Mouse (Mus musculus) kidney, adult 8-10 months (tissue): ENCODE results near the gene Ppp1cc.
A peak's percentile ranks its signal among the peaks of the same experiment; 100 is the strongest.
"Not testable (repeated sequence)": the region's sequence is repeated elsewhere in the genome, so short reads cannot be mapped to it uniquely, and the experiment has no call there.

Source experiments
- DNase-seq, 2 experiments: peaks; one replicate each; pipeline ENCODE4 v3.0.0; 2022

Gene Ppp1cc

DNA sequence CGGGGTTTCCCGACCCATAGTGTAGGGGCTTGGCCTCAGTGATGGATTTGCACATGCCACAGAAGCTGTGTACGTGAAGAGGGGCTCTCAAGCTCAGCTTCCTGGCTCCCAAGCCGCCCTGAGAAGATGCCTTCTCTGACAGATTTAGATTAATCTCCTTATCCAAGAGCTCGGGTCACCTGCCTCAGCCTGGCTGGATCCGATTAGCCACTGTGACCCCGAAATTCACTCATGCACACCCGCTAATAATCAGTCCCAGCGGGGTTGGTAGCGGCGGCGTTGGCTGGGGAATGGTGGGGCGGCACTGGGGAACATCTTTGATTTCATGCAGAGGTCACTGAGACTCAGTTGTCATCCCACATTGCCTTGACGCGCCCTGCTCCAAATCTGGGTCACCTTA, 19.2 kb upstream of the Ppp1cc start:
- DNase-seq, result no peak

DNA sequence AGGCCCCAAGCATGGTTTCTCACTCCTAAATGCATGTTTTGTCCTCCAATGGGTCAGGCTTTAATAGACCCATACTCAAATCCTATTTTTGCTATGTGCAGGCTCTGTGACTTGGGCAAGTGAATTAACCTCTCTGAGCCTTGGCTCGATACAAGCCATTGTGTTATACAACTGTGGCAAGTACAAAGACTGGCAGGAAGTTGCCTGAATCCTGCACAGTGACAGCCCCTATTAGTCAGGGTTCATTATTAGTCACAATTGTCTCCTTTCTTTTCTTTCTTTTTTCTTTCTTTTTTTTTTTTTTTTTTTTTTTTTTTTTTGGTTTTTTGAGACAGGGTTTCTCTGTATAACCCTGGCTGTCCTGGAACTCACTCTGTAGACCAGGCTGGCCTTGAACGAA, 18.3 kb upstream of the Ppp1cc start:
- not testable (repeated sequence) for DNase-seq

DNA sequence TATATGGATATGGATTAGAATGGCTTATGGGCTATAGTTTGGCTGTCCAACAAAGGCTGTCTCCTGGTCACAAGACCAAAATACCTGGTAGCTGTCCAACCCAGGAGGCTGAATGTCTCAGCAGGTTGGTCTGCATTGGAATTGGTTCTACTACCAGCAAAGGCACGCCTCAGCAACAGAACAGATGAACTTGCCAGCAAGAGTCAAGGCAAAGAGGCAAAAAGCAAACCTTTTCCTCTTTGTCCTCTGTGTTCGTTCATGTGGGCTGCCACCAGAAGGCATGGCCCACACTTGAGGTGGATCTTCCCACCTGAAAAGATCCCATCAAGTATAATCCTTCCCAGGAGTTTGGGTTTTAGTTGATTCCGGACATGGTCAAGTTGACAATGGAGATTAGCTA, 17.4 kb upstream of the Ppp1cc start, which contains the start of gene Ccdc63:
Gene Ccdc63 (minus strand): TSS at position 101 of the 400 bp plus-strand sequence.
- no peak for DNase-seq

DNA sequence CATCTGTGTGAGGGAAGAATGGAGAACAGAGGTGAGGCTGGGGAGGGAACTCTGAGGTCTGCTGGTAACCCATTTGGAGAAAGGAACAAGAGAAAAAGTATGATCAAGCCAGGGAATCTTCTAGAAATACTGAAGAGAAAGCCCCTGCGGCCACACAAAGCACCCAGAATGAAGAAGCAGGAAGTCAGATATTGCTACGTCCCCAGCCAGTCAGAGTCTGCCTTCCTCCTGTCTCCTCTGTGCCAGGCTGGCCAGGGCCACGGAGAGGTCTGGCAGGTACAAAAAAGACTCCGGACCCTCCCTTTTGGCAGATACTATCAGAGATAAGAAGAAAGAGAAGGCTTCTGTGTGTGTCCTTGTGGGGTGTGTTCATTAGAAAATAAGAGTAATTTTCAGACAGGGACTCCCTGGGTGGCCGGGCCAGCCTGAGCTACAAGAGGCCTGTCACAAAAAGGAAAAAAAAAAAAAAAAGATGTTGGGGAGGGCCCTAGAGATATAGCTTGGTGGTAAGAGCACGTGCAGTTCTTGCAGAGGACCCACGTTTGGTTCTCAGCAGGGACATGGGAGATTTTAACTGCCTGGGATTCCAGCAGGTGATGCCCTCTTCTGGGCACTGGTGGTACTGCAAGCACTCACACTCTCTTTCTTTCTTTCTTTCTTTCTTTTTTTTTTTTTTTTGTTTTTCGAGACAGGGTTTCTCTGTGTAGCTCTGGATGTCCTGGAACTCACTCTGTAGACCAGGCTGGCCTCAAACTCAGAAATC, 15.7 kb upstream of the Ppp1cc start:
- peak in 1 of 2 experiments; percentile 52 for DNase-seq

DNA sequence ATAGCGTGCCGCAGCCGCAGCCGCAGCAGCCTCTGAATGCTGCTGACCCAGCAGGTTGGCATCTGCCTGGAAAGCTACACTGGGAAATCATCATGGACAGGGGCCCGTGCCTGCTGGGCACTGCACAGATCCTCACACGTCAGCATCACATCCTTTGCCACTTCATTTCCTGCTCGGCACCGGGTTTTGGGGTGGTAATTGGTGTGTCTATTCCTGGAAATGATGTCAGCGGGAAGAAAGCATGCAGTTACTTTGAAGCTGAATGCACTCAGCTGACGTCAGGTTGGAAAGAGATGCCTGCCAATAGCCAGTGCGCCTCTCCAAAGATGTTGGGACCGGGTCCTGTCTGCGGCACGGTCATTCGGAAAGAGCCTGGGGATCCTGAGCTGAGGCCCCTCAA, 14.5 kb upstream of the Ppp1cc start:
- DNase-seq, result no peak

DNA sequence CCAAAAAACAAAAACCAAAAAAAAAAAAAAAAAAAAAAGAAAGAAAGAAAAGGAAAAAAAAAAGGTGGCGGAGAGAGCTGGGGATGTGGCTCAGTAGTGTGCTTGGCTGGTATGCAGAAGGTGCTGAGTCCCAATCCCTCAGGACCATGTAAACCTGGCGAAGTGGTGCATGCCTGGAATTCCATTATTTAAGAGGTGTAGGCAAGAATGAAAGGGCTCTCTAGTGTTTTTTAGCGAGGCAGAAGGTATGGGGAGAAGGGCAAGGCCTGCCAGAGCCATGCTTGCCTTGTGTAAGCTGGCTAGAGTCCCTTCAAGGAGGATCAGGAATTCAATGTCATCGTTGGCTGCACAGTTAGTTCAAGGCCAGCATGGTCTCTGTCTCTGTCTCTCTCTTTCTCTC, 13.3 kb upstream of the Ppp1cc start:
- DNase-seq, result no peak

DNA sequence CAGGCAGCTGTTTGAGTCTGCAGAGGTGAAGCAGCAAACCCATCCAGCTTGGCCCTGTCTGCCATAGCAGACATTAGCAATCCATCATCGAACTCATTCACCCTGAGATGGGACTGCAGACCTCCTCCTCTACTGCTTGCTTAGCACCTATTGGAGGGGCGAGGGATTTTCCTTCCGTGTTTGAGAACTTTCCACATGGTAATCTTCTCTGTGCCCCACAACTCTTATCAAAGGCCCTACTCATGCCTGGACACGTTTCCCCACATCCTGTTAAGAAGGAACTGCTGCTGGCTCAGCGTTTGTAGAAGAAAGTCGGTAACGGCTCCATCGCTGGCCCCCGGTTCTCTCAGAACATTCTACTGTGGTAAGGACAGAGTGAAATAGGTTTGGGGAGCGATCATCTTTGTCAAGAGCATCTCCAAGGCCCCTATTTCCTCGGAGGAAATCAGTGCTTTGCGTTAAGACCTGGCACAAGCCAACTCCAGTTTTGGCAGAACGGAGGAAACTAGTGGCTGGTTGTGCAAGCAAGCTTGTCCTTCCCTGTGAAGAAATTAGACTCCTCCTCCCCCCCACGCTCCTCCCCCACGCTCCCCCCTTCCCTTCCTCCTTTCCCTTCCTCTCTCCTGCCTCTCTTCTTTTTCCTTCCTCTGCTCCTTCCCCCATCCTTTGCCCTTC, 12.6 kb upstream of the Ppp1cc start:
- peak in 1 of 2 experiments; percentile 37 for DNase-seq

DNA sequence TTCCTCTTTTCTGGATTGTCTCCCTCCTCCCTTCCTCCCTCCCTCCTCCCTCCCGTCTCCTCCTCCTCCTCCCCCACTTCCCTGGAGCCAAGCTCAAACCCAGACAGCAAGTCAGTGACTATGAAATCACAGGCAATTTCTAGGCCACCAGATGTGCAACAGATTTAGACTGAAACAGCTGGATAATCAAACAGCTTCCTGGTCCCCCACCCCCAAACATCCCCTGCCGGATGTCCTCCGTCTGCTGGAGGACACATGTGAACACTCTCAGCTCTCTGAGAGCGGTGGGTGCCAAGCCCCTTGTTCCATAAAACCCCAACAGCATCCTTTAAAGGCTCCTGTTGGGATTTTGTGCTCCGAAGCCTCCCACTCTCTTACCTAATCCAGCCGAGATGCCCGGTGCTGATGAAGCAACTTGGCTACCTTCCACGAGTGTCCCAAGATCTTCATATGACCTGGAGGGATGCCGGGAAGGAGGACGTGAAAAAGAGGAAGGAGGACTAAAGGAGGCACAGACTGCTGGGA, 12.0 kb upstream of the Ppp1cc start:
- peak; percentile 57 to 64 for DNase-seq

DNA sequence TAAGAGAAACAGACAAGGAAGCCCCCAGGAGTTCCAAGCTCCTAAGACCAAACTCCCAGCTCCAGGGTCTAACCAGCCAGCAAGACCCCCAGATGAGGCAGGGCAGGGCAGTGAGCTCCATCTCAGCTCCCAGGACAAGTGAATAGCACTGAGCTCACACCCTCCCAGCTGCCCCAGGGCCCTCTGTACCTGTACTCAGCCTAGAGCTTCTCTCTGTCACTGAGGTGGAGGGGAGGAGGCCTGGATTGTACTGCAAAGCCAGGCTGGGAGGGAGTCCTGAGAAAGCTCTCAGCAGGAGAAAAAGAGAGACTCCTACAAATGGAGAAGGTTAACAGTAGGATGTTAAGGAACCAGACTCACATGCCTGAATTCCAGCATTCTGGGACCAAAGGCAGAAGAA, 11.5 kb upstream of the Ppp1cc start:
- DNase-seq, result no peak

DNA sequence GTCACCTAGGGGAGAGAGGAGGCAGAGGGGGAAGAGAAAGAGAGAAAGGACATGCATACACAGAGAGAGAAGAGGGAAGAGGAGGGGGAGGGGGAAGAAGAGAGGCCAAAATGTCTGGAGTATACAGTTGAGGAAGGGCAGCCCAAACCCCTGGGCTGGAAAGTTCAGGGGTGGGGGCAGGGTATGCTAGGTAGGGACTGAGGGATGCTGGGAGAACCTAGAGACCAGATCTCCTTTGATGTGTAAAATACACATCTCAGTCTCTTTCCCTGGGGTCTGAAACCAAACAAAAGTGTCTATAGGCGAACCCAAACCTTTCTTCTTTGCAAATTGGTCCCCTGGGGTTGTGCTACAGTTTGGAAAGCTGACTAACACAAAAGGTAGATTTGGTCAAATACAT, 10.0 kb upstream of the Ppp1cc start:
- DNase-seq, result no peak

DNA sequence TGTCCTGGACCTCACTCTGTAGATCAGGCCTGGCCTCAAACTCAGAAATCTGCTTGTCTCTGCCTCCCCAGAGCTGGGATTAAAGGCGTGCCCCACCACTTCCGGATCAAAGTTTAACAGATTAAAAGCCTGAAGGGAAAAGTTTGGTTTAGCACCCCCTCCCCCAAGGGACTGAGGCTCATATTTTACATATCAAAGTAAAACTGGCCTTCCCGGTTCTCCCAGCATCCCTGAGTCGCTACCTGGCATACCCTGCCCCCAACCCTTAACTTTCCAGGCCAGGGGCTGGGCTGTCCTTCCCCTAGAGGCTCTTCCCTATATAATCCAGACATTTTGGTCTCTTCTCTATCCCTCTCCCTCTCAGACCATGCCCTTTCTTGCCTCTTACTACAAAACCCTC, 8.8 kb upstream of the Ppp1cc start:
- no peak for DNase-seq

DNA sequence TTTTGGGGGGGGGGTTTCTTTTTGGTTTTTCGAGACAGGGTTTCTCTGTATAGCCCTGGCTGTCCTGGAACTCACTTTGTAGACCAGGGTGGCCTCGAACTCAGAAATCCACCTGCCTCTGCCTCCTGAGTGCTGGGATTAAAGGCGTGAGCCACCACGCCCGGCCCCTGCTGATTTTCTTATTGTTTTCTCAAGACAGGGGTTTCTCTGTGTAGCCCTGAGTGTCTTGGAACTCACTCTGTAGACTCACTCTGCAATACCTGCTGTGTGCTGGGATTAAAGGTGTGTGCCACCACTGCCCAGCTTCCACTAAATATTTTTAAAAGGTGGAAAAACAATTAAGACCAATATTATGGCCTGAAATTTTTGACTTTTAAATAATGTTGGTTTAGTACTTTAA, 5.6 kb upstream of the Ppp1cc start:
- DNase-seq, result not testable (repeated sequence)

DNA sequence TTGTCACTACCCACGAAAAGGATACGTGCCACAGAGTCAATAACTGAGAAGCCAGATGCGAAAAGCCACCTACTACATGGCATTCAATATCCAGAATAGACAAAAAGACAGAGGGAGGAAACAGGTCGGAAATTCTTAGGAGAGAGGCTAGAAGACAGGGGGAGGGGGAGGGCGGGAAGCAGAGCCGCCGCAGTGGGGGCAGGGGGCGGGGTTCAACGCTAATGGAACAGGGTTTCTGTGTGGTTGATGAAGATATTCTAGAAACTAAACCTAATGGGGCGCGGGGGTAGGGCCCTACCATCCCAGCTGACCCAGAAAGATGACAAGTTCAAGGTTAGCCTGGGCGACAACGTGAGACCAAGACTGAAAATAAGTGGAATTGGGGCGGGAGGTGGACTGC, 4.1 kb upstream of the Ppp1cc start:
- DNase-seq, result no peak

DNA sequence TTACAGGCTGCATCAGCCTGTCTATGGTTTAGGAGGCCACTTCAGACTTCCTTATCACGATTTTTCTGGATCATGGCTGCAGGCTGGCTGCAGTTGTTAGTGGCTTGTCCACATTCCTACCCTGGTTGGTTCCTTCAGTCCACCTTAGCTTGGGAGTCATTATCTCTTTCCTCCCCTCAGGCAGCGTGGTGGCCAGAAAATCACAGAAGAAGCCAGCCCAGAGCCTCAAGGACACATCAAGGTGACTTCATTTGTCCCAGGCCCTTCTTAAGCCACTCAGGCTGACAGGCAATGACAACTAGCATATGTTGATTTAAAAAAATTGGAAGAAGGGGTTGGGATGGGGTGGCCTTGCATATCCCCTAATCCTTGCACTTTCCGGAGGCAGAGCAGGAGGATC, 3.3 kb upstream of the Ppp1cc start:
- no peak for DNase-seq

DNA sequence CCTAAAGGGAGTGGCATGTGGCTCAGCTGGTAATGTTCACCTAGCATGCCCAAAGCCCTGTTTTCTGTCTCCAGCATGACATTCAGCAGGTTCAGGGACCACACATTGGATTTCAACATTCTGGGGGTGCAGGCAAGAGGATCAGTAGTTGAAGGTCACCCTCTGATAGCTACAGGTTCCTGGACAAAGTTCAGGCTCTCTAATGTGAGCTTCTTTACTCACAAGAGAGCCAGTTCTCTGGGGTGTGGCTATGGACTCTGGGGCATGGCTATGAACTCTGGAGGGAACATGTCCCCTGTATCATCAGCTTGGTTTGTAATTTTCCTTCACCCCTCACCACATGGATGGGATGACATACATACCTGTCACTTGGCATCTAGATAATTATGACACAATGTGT, 2.5 kb upstream of the Ppp1cc start:
- no peak for DNase-seq

DNA sequence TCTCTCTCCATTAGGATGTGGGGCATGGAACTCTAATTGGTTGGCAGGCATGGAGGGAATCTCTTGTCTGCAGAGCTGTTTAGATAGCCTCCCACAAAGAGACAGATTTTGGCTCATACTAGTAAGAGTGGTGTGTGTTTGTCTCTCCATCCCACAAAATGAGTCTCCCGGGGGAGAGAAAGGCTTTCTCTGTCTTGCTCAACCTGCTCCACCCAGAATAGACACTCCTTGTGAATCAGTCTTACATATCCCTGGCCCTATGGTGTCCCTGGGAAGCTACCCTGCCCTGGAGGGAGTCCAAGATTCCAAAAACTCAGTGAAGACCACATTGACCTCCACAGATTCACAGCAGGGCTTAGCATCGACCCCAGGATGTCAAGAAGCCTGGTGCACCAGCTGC, 1.6 kb upstream of the Ppp1cc start:
- DNase-seq, result no peak

DNA sequence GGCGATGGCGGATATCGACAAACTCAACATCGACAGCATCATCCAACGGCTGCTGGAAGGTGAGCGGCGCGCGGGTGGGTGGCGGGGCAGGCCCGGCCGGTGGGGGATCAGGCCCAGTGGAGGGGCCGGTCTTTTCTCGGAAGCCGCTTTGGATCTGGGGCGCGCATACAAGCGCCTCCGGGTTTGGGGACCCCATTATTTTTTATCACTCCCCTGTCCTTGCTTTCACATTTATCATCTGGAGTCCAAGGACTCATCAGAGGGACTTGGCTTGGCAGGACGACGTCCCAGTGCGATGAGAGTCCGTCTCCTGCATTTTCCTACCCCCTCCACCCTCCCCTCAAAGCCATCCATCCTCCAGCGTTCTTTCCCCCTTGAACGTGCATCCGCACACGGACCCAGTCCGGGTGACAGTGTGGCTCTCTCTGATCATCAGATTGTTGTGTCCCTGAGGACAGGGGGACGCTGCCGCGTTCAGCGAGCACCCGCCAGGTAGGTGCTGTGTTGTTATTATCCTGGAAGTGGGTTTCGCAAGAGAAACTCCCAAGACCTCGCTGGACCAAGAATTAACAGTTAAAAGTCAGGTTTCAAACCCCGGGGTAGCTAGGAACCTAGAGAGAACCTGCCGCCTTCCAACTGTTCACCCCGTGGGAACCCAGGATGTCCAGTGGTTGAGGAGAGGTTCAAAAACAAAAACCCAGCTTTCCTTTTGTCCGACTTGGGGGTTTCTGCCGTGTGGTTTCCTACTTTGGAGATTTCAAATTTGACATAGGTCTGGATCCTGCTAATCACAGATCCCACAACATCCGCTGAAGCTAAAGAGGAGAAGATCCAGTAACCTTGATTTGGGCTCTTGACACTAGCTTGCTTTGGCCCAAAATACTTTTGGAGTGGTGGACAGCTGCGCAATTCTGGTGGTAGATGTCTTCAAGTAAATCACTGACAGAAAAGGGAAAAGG, 758 bp downstream of the Ppp1cc start:
- DNase-seq, result no peak

DNA sequence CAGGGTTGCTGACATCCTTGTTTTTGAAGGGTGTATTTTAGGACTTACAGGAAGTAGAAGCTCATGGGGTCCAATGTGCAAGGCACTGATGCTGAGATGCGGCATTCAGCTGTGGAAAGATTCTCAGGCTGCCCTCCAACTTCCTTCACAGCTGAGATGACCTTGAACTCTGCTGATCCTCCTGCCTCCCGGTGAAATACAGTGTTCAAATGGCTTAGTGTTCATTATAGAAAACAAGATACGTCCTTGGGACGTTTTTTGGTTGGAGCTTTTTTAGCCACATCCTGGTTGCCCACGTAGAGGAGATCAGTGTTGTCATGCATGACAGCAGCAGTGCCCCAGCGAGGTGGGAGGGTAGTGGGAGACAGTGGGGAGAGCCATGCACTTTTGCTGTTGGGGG, 5.1 kb downstream of the Ppp1cc start:
- peak; percentile 37 to 42 for DNase-seq

DNA sequence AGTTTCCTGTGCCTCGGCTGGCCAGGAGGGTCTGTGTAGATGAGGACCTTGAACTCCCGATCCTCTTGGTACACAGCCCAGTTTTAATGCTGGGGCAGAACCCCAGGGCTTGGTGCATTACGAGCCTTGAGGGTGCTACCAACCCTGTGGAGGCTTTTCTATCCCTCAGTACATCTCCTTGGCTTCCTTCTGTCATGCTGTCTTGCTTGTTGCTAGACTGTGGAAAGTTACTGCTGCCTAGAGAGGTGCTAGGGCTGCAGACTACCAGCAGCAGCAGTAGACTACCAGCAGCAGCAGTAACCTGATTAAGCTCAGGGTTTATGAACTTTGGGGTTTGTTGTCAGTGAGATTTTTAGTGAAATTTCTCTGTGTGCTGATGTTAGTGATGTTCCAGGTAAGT, 5.9 kb downstream of the Ppp1cc start:
- DNase-seq, result no peak

DNA sequence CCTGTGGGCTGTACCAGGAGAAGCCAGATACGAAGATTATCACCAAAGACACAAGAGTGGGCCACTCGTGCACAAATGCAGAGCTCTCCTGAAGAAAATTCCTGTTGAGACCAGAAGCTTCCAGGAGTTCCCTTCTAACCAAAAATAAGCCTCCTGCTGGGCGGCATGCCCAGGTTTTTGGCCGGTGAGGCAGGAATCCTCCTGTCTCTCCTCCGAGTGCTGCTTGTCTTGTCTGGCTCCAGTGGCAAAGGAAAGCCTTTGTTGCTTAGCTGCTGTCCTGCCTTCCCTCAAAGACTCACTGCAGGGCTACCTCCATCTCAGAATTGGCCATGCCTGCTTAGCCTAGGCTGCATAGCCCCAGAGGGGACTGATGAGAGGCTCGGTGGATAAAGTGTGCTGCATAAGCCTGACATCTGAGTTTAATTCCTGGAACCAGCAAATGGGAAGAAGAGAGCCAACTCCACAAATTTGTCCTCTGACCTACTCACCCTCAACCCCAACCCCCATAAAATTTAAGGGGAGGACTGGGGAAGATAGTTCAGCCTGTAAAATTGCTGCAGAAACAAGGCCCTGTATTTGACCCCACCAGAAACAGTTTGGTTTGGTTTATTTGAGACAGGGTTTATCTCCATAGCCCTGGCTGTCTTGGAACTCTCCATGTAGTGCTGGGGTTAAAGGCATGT, 7.3 kb downstream of the Ppp1cc start:
- DNase-seq, result peak in 1 of 2 experiments; percentile 38

DNA sequence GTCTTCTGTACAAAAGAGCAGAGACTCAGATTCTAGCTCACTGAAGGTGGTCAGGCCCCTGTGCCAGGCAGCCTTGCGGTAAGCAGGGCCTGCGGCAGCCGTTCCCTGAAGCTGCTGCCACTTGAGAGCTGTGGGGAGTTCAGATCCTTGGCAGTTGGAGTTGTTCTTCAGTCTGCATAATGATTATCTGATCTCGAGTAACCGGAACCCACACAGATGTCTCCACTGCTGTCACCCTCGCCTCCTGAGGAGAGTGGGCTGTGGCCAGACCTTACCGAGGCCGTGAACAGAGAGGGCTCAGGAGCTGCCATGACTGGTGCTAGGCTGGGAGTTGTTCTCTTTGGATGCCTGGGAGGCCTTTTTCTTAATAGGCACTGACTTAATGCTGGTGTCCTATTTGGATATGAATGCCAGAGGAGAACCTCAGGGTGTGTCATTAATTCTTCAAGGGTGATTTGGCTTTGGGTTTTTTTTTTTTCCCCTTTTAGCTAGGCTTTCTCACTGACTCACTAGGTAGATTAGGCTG, 8.6 kb downstream of the Ppp1cc start:
- DNase-seq, result no peak

DNA sequence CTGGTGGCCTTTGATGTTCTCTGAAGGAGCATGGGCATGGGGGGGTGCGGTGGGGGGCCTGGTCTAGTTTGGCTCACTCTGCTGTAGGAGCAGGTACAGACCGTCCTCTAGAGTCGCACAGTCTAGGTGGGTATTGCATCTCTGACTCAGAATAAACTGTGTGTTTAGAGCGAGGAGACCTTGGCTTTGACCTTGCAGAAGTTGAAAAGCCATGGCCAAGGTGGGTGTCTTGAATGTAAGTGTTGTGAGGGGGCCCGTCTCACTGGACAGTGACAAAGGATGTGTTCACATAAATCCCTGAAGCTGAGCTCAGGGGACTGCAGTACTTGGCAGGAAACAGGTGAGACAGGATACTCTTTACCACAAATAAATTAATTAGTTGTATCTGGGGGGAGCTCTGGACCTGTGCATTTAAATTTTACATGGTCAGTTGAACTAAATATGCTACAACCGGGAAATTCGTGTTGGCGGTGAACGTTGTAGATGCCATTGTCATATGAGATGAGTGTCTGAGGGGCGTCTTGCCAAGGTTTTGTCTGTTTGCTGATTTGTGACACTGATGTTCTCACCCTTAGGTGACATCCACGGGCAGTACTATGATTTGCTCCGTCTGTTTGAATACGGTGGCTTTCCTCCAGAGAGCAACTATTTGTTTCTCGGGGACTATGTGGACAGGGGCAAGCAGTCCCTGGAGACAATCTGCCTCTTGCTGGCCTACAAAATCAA, 10.4 kb downstream of the Ppp1cc start:
- peak; percentile 32 to 37 for DNase-seq
